7 mouse cellular contexts compared by ENCODE assay signal in the genomic region with DNA sequence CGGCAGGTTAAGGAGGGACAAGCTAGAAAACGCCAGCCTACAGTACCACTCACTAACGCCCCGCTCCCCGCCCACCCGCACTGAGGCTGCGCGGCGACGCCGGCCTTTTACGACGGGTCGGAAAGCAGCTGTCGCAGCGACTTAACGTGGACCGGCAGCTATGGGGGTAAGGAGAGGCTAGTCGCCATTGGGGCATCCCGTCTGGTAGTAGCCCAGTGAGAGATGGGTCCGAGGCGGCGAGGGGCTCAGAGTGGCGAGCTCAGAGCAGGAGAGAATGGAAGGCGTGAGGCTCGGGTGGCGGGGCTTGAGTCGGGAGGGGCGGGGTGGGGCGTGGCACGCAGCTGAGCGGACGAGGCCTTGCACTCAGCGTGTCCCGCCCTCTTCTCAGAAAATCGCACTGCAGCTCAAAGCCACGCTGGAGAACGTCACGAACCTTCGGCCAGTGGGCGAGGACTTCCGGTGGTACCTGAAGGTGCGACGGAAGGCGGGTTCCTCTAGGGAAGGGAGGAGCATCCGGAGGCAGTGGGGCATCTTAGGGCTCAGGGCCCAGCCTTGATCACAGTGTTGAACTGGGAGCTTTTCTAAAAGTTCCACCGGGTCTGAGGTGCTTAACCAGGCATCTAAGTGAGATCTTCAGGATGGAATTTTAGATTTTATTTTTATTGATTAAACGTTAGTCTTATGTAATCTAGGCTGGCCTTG. TPM values are rescaled to one million over a fixed set of nuclear protein-coding genes. Genes with fewer than 3 reads are reported as not detected.
DNase-seq lines count a peak whose midpoint lies in the region; ATAC-seq lines count a peak whose summit lies in the region.

A gene (plus strand): TSS at position 83 of the 702 bp plus-strand sequence.

- peak within 1 kb of the TSS; percentile 48 for H3K4me3 ChIP-seq in embryonic facial prominence, embryonic 12.5 days
- H3K4me3 ChIP-seq in limb, embryonic 11.5 days (ENCODE audit: low read depth, low read length): peak within 1 kb of the TSS; percentile 56
- peak within 1 kb of the TSS; percentile 56 for H3K4me3 ChIP-seq in midbrain, embryonic 14.5 days (replicated peaks; ENCODE audit: low read depth, low read length)

- H3K4me1 ChIP-seq in embryonic facial prominence, embryonic 12.5 days: peaks cover 10% of the 10 kb centered on the region; the same call in 1 of the 2 replicates
- H3K4me1 ChIP-seq in limb, embryonic 11.5 days (ENCODE audit: control insufficient read depth, insufficient read depth, low read length): no peaks in the 10 kb centered on the region
- H3K4me1 ChIP-seq in midbrain, embryonic 14.5 days (ENCODE audit: control insufficient read depth, insufficient read depth, low read length): peaks cover 10% of the 10 kb centered on the region

- peaks cover 49% of the 10 kb centered on the region for H3K36me3 ChIP-seq in embryonic facial prominence, embryonic 12.5 days
- peaks cover 11% of the 10 kb centered on the region for H3K36me3 ChIP-seq in limb, embryonic 11.5 days (ENCODE audit: control insufficient read depth, insufficient read depth, low read length)
- H3K36me3 ChIP-seq in midbrain, embryonic 14.5 days (ENCODE audit: control insufficient read depth, insufficient read depth, low read length): peaks cover 34% of the 10 kb centered on the region

- no peaks in the 10 kb centered on the region for H3K27me3 ChIP-seq in embryonic facial prominence, embryonic 12.5 days
- no peaks in the 10 kb centered on the region for H3K27me3 ChIP-seq in limb, embryonic 11.5 days (ENCODE audit: control insufficient read depth, insufficient read depth, low read length)
- H3K27me3 ChIP-seq in midbrain, embryonic 14.5 days (ENCODE audit: control insufficient read depth, insufficient read depth, low read length): no peaks in the 10 kb centered on the region

- H3K9ac ChIP-seq in embryonic facial prominence, embryonic 12.5 days: peak within 1 kb of the TSS; percentile 71
- H3K9ac ChIP-seq in limb, embryonic 11.5 days (ENCODE audit: low read length): peak within 1 kb of the TSS; percentile 61
- peak within 1 kb of the TSS; percentile 79 for H3K9ac ChIP-seq in midbrain, embryonic 14.5 days (replicated peaks; ENCODE audit: low read length)

- H3K9me3 ChIP-seq in embryonic facial prominence, embryonic 12.5 days: no peaks in the 10 kb centered on the region
- no peaks in the 10 kb centered on the region for H3K9me3 ChIP-seq in limb, embryonic 11.5 days (ENCODE audit: control insufficient read depth, low read length)
- H3K9me3 ChIP-seq in midbrain, embryonic 14.5 days (ENCODE audit: control insufficient read depth, low read length): no peaks in the 10 kb centered on the region

- peak within 1 kb of the TSS; percentile 93 for H3K27ac ChIP-seq in embryonic facial prominence, embryonic 12.5 days
- no peak within 1 kb of the TSS; the same call in 1 of the 2 replicates for H3K27ac ChIP-seq in limb, embryonic 11.5 days (replicated peaks; ENCODE audit: low read depth, low read length)
- H3K27ac ChIP-seq in midbrain, embryonic 14.5 days (replicated peaks; ENCODE audit: low read depth, low read length): peak within 1 kb of the TSS; percentile 93

- ATAC-seq in embryonic facial prominence, embryonic 12.5 days (ENCODE audit: insufficient number of reproducible peaks, insufficient read depth, low FRiP score, low TSS enrichment): peak; percentile 93
- ATAC-seq in limb, embryonic 11.5 days (ENCODE audit: insufficient number of reproducible peaks, low FRiP score, low TSS enrichment, low read depth): peak; percentile 90
- peak; percentile 94 for ATAC-seq in midbrain, embryonic 14.5 days (ENCODE audit: low FRiP score, low TSS enrichment)

- DNase-seq in adrenal gland, postnatal 25 days: peak; percentile 92
- peak; percentile 99 for DNase-seq in heart, adult 11 months
- peak; percentile 96 for DNase-seq in kidney, adult 18-20 months
- peak; percentile 94 for DNase-seq in limb, embryonic 11.5 days (ENCODE audit: low spot score)
- peak; percentile 97 for DNase-seq in midbrain, embryonic 14.5 days
- DNase-seq in spleen, adult 18-20 months: peak; percentile 91

- H3K4me2 ChIP-seq in embryonic facial prominence, embryonic 12.5 days (replicated peaks): peak within 1 kb of the TSS; percentile 78
- H3K4me2 ChIP-seq in limb, embryonic 11.5 days (ENCODE audit: low read depth, severe bottlenecking): peak within 1 kb of the TSS; percentile 60
- H3K4me2 ChIP-seq in midbrain, embryonic 14.5 days (ENCODE audit: low read length): peak within 1 kb of the TSS; percentile 91

- WGBS in embryonic facial prominence, embryonic 12.5 days: under 1% methylated on average over 48 of the region's 48 CpGs
- WGBS in limb, embryonic 11.5 days: under 1% methylated on average over 48 of the region's 48 CpGs
- under 1% methylated on average over 48 of the region's 48 CpGs for WGBS in midbrain, embryonic 14.5 days

RNA-seq across cellular contexts. Expression of the gene that starts here (rescaled TPM):
- total RNA-seq in adrenal gland, postnatal 25 days (2021): 53.2 and 79.0 TPM in 2 replicates
- polyA plus RNA-seq in embryonic facial prominence, embryonic 12.5 days (2016; fragmentation: Nextera tagmentation; extraction: Ambion mirVana): 126 and 132 TPM in 2 replicates
- polyA plus RNA-seq in limb, embryonic 11.5 days (2014; fragmentation: Nextera tagmentation; extraction: Ambion mirVana): 123 and 130 TPM in 2 replicates
- 96.6 and 103 TPM in 2 replicates for polyA plus RNA-seq in midbrain, embryonic 14.5 days (2014; fragmentation: Nextera tagmentation; extraction: Ambion mirVana)
